Mouse (Mus musculus): ENCODE results near the gene Hoxa4. TPM values are rescaled to one million over a fixed set of nuclear protein-coding genes. Genes with fewer than 3 reads are reported as not detected.
A peak's percentile ranks its signal among the peaks of the same experiment; 100 is the strongest.

The Hoxa4 gene
- total and polyA plus RNA-seq, 3 experiments, result 0.99 to 6.3 (median 2.2) TPM

DNA sequence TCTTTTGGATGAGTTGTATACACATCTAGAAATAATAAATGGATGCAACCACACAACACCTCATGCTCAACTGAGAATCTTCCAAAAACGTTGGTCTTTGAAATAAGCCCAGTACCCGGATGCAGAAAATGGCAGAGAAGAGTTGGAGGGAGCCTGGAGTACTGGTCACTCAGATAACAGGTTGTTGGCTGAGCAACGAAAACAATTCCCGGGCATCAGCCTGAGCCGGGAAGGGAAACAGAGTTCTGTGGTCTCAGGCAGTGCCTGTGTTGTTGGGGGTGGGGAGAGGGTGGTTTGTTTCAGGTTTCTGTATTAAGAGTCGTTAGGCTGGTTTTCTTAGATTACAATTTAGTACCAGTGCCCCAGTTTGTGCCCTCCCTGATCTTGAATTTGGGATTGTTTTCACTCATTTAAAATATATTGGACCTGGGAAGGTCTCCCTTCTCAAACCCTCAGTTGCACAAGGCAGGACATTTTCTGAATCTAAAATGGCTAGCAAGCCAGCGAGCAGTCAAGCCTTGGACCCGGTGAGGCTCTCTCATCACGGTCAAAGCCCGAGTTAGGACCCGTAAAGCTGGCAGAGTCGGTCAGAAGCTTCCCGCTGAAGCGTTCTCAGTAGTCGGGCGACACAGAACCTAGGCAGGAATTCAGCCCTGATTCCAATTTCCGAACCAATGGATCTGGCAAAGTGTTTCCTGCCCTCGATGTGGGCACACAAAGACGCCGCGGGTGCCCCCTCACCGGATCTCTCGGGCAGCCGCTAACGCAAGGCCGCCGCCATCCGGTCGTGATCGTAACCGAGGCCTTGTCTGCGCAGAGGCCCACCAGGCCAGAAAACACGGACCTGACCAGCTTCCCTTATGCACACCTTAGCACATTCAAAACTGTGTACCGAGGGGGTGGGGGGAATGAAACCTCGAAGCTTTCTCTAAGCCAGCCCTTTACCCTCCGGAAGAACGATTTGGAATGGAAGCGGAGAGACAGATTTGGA, 37.2 kb upstream of the Hoxa4 start:
- DNase-seq, result no peak

- DNase-seq, result no peak
Observed at GRCm38 (mm10) chr6:52227470-52228222, 36.1 kb upstream of the Hoxa4 start.

DNA sequence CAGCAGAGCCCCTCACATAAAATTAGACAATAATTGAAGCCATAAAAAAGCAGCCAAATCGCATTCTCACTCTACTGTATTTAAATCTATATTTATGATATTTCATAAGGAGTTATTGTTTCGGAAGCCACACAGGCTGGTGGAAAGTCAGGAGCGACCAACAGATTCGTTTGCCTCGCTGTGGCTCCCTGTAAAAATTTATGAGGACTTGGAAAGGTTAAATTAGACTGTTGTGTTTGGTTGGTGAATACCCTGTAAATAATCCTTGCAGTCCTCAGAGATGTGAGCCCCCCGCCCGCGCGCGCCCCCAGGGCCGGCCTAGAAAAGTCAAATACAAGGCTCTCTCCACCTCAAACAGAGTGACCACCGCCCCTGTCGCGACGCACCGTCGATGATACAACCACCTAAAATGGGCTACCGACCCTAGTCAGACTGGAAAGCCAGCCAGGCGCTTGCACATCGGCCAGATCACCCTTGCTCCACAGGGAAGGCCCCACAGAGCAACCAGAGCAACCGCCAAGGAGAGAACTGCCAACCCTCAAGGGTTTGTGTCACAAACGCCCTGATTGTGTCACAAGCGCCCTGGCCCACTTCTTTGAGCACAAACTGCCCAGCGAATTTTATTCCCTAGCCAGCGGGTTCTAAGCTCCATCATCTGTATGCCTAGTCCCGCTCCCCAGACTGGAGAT, 35.2 kb upstream of the Hoxa4 start:
- no peak for DNase-seq

GRCm38 (mm10) chr6:52225612-52226568, 34.3 kb upstream of the Hoxa4 start:
- peak; percentile 62 for DNase-seq

- DNase-seq, result no peak
Observed at GRCm38 (mm10) chr6:52224895-52225611, 33.5 kb upstream of the Hoxa4 start.

GRCm38 (mm10) chr6:52223939-52224760, 32.6 kb upstream of the Hoxa4 start:
- no peak for DNase-seq

DNA sequence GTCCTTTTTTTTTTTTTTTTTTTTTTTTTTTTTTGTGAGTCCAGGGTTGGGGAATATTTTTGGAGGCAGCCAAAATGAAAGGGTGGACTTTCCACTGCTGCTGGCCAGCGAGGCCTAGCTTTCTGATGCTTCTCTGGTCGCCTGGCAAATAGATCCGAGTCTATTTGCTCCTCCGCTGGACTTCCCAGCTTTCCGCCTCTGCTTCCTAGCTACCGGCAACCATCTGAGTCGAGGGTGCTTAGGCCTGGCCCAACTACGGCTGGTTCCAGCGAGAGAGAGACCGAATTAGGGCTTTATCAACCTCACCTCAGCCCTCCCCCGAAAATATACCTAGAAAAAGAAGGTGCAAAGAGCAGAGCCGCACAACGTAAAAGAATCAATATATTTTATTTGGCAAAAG, 31.2 kb upstream of the Hoxa4 start:
- no peak for DNase-seq

DNA sequence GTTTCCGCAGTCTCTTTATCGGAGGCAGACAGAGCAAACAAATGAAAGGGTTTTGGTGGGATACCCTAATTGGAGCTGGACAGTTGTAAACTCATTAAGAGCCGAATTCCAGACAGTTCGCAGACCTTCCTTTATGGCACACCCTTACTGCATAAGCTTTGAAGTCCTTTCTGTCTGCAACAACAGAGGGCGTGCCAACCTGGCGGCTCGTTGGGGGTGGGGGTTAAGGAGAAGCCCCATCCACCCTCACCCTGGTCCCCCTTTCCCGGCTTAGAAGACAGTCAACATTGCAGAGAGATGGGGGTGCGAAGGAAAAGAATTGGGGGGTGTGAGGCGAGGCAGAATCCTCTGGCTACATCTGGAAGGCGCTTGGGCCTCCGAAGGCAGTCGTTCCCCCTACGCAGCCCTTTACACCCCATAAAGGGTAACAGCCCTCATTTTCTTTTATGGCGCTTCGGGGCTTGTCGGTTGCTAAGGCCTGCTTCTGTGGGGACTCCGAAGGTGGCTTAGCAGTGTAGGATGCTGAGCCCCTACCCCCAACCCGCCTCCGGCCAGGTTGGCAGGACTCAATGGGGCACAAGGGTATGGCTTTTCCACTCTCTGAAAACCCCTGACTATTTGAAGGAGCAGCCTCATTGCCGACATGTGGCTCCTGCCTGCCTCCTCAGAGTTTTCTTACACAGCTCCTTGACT, 30.6 kb upstream of the Hoxa4 start:
- no peak for DNase-seq

- peak; percentile 91 for DNase-seq
Observed at GRCm38 (mm10) chr6:52221337-52221992, 29.9 kb upstream of the Hoxa4 start, which contains the start of gene Hoxa7. Gene Hoxa7, minus strand, starts transcription at chr6:52221854.

DNA sequence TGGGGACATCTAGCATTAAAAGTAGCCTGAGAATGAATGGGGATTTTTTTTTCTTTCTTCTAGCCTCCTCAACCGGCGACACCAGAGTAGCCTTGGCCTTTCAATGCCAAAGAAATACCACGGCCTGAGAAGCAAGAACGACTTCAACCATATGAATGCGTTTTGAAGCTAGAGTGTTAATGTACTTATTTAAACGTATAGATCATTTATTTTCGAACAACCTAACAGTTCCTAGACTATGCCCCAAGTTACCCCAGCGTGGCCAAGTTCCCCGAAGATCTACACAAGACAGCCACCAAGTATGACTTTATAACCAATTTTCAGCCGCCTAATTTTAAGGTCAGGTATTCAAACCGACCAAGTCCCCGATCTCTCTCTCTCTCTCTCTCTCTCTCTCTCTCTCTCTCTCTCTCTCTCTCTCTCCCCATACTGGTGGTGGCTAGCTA, 29.3 kb upstream of the Hoxa4 start:
- DNase-seq, result no peak

- DNase-seq, result no peak
Observed at GRCm38 (mm10) chr6:52220003-52220864, 28.7 kb upstream of the Hoxa4 start.

- no peak for DNase-seq
Observed at GRCm38 (mm10) chr6:52219234-52219942, 27.8 kb upstream of the Hoxa4 start.

- no peak for DNase-seq
Observed at GRCm38 (mm10) chr6:52218643-52219215, 27.2 kb upstream of the Hoxa4 start.

- DNase-seq, result no peak
Observed at GRCm38 (mm10) chr6:52217895-52218642, 26.5 kb upstream of the Hoxa4 start.

GRCm38 (mm10) chr6:52217459-52217768, 25.9 kb upstream of the Hoxa4 start:
- peak; percentile 90 for DNase-seq
